Mouse (Mus musculus): ENCODE measurements at regions not wholly inside any gene's neighbourhood (a gene's known extent, or its start where the extent isn't known, plus 50 kb on each side); places are given as distances from the start of the nearest gene placed in this dataset.
A peak's percentile ranks its signal among the peaks of the same experiment; 100 is the strongest.

GRCm38 (mm10) chr14:76761691-76762090 lies 205.0 kb upstream of the Serp2 start:
- DNase-seq (ENCODE audit: extremely low spot score in 1 of 2, low spot score in 1 of 2), result no peak

- no peak for DNase-seq (ENCODE audit: extremely low spot score in 1 of 2, low spot score in 1 of 2)
Measured at GRCm38 (mm10) chr14:76761274-76761673, 204.6 kb upstream of the Serp2 start.

- DNase-seq (ENCODE audit: extremely low spot score in 1 of 2, low spot score in 1 of 2), result peak; percentile 59 to 61
Measured at GRCm38 (mm10) chr14:76760509-76761023, 203.9 kb upstream of the Serp2 start.

GRCm38 (mm10) chr14:76759377-76759776 lies 202.7 kb upstream of the Serp2 start:
- no peak for DNase-seq (ENCODE audit: extremely low spot score in 1 of 2, low spot score in 1 of 2)

GRCm38 (mm10) chr14:76758589-76758988 lies 201.9 kb upstream of the Serp2 start:
- no peak for DNase-seq (ENCODE audit: extremely low spot score in 1 of 2, low spot score in 1 of 2)

- no peak for DNase-seq (ENCODE audit: extremely low spot score in 1 of 2, low spot score in 1 of 2)
Measured at GRCm38 (mm10) chr14:76755591-76756376, 199.1 kb upstream of the Serp2 start.

GRCm38 (mm10) chr14:76753734-76754133 lies 197.0 kb upstream of the Serp2 start:
- no peak for DNase-seq (ENCODE audit: extremely low spot score in 1 of 2, low spot score in 1 of 2)

GRCm38 (mm10) chr14:76749178-76749577 lies 192.5 kb upstream of the Serp2 start:
- DNase-seq (ENCODE audit: extremely low spot score in 1 of 2, low spot score in 1 of 2), result no peak

- no peak for DNase-seq (ENCODE audit: extremely low spot score in 1 of 2, low spot score in 1 of 2)
Measured at GRCm38 (mm10) chr14:76748711-76749110, 192.0 kb upstream of the Serp2 start.

- DNase-seq (ENCODE audit: extremely low spot score in 1 of 2, low spot score in 1 of 2), result no peak
Measured at GRCm38 (mm10) chr14:76747814-76748213, 191.1 kb upstream of the Serp2 start.

- no peak for DNase-seq (ENCODE audit: extremely low spot score in 1 of 2, low spot score in 1 of 2)
Measured at GRCm38 (mm10) chr14:76746282-76746681, 189.6 kb upstream of the Serp2 start.

GRCm38 (mm10) chr14:76744674-76745433 lies 188.2 kb upstream of the Serp2 start:
- DNase-seq (ENCODE audit: extremely low spot score in 1 of 2, low spot score in 1 of 2), result no peak

GRCm38 (mm10) chr14:76742297-76742696 lies 185.6 kb upstream of the Serp2 start:
- DNase-seq (ENCODE audit: extremely low spot score in 1 of 2, low spot score in 1 of 2), result no peak

- peak in 1 of 2 experiments; percentile 64 for DNase-seq (ENCODE audit: extremely low spot score in 1 of 2, low spot score in 1 of 2)
Measured at GRCm38 (mm10) chr14:76739836-76740597, 183.3 kb upstream of the Serp2 start.

- no peak for DNase-seq (ENCODE audit: extremely low spot score in 1 of 2, low spot score in 1 of 2)
Measured at GRCm38 (mm10) chr14:76735997-76736396, 179.3 kb upstream of the Serp2 start.

- no peak for DNase-seq (ENCODE audit: extremely low spot score in 1 of 2, low spot score in 1 of 2)
Measured at GRCm38 (mm10) chr14:76735107-76735506, 178.4 kb upstream of the Serp2 start.

GRCm38 (mm10) chr14:76733258-76733823 lies 176.7 kb upstream of the Serp2 start:
- no peak for DNase-seq (ENCODE audit: extremely low spot score in 1 of 2, low spot score in 1 of 2)

GRCm38 (mm10) chr14:76731096-76731986 lies 174.7 kb upstream of the Serp2 start:
- DNase-seq (ENCODE audit: extremely low spot score in 1 of 2, low spot score in 1 of 2), result no peak

GRCm38 (mm10) chr14:76725844-76726243 lies 169.2 kb upstream of the Serp2 start:
- no peak for DNase-seq (ENCODE audit: extremely low spot score in 1 of 2, low spot score in 1 of 2)
